Mouse (Mus musculus) testis, adult 2 months (tissue): ENCODE measurements at regions not wholly inside any gene's neighbourhood (a gene's known extent, or its start where the extent isn't known, plus 50 kb on each side); places are given as distances from the start of the nearest gene placed in this dataset.

ENCODE experiments used
- CTCF ChIP-seq: fragments of 200-500 bp; IDR thresholded peaks from 2 replicates; pipeline ENCODE4 v1.5.1; 2012; ENCODE audit warnings: low read depth, mild to moderate bottlenecking, inconsistent platforms, low read length, moderate library complexity; ENCODE audit not compliant: control insufficient read depth, insufficient read depth, insufficient replicate concordance
- POLR2A ChIP-seq: fragments of 200-500 bp; IDR thresholded peaks from 2 replicates; pipeline ENCODE4 v1.6.1; 2012; ENCODE audit warnings: low read depth, mild to moderate bottlenecking, inconsistent platforms, low read length, moderate library complexity; ENCODE audit not compliant: control insufficient read depth

DNA sequence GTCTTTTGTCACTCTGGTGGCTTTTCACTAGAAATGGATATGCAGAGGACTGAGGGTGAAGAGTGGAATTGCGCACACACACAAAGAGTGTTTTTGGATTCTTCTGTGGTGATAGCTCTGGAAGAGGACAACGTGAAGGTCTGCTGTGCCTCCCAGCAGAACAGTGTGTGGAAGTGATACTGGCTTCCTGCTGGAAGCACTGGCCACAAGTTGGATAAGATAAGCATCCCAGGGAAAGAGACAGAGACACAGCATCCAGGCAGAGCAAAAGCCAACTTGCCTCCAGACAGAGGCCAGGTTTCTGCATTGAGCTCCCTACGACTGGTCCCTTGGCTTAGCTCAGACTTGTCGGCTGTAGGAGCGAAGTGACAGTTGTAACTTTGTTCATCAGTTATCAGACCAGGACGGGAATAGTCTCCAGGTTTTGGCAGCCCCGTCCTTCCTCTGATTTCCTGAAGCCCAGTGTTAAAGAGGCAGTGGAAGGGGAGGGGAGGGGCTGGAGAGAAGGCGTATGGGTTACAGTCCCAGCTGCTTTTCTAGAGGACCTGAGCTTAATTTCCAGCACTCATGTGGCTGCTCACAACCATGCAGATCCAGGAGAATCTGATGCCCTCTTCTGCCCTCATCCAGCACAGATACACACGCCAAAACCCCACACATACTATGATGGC is 89.2 kb downstream of the Tmem170b start:
- TF ChIP-seq CTCF (no peak), POLR2A (no peak)
